Mouse (Mus musculus): ENCODE measurements around the gene Znrf3.
A peak's percentile ranks its signal among the peaks of the same experiment; 100 is the strongest.

The Znrf3 gene

DNA sequence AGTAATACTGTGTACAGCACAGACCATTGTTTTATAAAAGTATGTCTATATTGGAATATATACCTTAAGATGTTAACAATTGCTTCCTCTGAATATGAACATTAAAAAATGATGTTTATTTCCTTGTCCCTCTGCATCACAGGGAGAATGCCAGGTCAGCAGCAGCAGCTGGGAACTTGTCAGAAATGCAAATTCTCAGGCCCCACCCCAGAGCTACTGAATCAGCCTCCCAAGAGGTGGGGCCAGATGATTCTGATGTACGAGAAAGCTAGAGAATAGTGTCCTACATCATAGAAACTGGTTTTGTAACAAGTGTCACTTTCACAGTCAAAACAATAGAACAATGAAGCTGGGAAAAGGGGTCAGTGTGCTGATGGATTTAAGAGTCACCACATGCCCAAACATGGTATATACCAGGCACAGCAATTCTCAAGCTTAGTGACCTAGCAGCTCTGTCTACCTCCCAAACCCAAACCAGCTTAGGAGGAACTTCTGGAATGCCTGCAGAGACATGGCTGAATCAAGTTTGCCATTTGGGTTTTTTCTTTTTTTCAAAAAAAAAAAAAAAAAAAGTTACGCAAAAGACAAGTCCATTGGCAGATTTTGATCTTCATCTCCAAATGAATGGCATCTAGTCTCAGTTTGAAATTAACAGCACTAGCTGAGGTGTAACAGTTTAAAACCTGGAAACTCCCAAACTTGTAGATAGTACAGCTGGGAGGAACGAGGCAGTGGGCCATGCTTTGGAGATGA is 46.2 kb downstream of the Znrf3 start:
- DNase-seq (ENCODE audit: extremely low spot score), result no peak

DNA sequence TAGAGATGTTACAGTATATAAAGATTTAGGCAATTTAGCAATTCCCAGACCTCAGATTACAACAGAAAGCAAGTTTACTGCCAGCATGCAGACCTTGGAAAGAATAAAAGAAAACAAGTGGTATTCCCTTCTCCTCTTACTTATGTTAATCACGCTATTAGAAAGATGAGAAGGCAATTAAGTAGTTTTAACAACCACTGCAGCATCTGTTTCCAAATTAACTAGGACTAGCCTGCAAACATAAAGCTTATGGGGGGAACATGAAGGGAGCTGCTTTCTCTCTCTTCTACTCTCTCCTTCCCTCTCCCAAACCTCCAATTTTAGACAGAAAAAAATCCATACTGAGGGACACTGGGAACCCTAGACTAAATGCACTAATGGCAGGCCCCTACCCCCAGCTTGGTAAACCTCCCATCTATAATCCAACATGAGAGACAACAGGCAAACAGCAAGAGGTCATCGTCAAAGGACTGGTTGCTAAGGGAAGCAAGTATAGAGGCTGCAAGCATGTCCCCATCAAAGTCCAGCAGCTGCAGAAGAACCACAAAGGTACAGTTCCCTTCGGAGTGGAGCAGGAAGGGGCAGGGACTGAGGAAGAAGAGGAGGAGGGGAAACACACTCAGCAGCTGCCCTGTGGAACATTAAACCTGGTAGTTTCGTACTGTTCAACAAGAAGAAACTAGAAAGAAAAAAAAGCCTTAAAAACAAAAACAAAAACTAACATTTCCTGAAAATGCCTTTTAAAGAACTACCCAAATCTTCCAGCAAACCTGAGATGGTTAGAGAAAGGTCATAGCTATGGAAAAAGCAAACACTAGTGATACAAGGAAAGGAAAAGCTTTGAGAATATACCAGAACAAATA is 53.4 kb downstream of the Znrf3 start:
- peak; percentile 57 for DNase-seq (ENCODE audit: extremely low spot score)

DNA sequence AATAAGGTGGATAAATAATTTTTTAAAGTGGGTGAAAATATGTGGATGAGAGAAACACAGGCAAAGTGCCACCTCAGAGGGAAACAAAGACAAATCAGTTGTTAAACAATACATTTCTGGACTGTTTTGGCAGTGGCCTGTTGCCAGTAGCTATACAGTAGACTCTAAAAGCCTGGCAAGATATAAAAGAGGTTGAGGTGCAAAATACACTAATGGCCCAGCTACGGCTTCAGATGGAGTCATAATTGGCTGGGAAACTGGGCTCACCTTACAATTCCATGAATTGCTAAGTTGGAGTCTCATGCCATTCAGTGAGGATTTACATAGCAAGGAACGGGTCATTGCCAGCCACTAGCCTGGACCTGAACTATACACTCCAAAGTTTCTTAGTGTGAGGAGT is 62.0 kb downstream of the Znrf3 start:
- DNase-seq (ENCODE audit: extremely low spot score), result no peak

DNA sequence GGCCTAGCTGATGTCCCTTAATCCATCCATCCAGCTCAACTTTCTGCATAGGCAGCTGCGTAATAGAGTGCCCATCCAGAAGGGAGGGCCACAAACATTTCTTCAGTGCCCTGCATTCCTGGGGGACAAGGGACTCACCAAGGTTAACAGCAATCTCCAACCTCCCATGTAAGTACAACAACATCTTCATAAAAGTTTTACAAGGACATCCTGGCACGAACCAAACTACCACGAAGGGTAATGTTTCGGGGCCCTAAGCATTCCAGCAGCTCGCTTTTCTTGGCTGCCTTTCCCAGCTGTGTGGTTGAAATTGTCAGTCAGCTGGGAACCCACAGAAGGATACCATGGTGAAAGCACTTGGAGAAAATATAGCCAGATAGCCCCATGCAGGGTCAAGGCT is 63.4 kb downstream of the Znrf3 start:
- no peak for DNase-seq (ENCODE audit: extremely low spot score)

DNA sequence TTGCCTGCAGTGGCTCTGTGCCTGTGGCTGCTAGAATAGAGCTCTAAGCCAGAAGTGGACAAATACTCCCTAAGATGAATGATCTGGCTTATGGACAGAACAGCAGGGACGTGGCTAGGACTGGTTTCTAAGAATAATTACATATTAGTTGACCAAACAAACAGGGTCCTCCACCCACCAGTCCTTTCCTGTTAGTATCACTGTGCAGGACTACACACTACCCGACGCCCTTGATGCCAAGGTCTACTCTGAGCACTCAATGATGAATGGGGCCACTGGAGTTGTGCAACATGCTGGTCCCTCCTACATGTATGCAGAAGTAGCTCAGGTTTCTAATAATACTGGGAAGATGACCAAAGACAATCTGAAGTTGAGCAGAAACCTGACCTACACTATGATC is 64.4 kb downstream of the Znrf3 start:
- DNase-seq (ENCODE audit: extremely low spot score), result no peak

DNA sequence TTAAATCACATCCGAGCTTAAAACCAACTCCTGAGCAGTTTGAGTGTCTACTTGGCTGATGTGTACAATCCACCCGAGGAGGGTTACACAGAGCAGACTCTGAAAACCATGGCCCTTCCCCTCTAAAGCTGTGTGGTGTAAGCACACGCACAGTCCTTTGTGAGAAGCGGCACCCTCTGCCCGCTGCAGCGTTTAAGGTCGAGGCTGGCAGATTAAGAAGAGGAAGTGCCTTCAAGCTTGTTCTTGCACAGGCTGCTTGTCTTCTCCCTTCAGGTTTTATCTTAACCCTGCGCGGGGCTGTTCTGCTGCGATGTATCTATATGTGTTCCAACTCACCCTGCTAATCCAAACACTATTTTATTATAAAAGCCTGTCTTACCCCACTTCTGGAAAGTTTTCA is 75.5 kb downstream of the Znrf3 start:
- no peak for DNase-seq (ENCODE audit: extremely low spot score)

DNA sequence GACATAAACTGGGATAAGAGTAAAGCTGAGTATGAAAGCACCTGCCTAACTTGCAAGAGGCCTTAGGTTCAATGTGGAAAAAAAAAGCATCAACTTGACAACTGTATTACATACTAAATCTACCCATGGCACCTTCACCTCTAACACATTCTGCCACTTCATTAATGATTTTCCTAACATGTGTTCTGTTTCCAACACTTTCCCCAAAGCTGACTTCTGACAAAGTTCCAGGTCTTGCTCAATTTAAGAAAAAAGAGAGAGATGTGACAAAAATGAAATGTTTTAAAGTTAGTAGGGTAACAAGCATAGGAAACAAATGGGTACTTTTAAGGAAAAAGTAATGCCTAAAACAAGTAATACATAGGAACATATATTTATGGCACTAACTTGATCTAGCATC is 76.2 kb downstream of the Znrf3 start:
- DNase-seq (ENCODE audit: extremely low spot score), result no peak

DNA sequence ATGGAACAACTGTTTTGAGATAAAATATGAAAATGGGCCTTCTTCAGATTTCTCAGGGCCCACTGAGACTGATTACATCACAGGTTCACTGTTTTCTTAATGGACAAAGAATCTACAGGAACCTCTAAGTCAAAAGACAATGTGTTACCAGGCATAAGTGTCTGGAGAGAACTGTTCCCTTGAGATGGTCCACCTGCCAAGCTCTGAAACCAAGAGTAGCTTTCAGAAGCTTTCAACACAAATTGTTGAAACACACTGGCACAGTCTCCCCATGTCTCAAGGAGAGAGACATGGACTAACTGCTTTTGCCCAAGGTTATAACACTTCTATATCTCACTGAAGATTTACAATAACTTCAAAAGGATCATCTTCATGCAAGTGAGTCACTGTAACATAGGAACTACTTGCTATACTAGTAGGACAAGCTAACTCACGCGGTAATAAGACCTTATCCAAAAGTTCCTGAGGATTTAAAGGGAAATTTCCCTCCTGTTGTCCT is 89.3 kb downstream of the Znrf3 start:
- DNase-seq (ENCODE audit: extremely low spot score), result no peak

DNA sequence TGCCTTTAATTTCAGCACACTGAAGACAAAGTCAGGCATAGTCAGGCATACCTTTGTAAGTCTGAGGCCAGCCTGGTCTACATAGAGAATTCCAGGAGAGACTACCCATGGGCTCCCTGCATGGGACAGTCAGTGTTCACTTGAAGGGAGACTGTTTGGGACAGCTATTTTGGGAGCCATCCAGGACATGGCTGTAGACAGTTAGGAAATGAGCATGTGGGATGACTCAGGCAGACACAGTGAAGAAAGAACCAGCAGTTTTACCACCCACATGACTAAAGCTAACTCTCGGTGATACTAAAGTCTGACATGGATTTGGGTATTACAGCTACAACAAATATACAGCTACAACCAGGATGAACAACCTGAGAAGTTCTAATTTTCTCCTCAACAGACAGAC is 89.9 kb downstream of the Znrf3 start:
- DNase-seq (ENCODE audit: extremely low spot score), result no peak

DNA sequence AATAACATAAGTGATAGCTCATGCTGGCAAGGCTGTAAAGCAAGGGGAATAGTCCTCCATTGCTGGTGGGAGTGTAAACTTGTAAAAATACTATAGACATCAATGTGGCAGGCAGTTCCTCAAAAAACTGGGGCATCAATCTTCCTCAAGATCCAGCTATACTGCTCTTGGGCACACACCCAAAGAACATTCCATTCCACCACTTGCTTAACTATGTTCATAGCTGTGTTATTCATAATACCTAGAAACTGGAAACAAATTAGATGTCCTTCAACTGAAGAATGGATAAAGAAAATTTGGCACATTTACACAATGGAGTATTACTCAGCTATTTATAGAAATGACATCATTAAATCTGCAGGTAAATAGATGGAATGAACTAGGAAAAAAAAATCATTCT is 91.6 kb downstream of the Znrf3 start:
- no peak for DNase-seq (ENCODE audit: extremely low spot score)

DNA sequence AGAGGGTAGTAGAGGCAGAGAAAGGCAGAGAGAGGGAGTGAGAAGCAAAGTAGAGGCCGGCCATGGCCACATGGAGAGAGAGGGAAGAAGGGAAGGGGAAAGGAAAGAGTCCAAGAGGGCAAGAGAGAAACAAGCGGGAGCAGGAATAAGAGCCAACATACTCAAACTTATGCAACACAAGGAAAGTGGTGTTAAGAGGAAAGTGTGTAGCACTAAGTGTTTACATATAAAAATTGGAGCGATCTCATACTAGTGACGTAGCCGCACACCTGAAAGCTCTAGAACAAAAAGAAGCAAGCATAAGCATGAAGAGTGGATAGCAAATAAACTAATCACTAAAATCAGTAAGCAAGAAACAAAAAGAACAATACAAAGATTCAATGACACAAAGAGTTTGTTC is 95.2 kb downstream of the Znrf3 start:
- DNase-seq (ENCODE audit: extremely low spot score), result no peak

DNA sequence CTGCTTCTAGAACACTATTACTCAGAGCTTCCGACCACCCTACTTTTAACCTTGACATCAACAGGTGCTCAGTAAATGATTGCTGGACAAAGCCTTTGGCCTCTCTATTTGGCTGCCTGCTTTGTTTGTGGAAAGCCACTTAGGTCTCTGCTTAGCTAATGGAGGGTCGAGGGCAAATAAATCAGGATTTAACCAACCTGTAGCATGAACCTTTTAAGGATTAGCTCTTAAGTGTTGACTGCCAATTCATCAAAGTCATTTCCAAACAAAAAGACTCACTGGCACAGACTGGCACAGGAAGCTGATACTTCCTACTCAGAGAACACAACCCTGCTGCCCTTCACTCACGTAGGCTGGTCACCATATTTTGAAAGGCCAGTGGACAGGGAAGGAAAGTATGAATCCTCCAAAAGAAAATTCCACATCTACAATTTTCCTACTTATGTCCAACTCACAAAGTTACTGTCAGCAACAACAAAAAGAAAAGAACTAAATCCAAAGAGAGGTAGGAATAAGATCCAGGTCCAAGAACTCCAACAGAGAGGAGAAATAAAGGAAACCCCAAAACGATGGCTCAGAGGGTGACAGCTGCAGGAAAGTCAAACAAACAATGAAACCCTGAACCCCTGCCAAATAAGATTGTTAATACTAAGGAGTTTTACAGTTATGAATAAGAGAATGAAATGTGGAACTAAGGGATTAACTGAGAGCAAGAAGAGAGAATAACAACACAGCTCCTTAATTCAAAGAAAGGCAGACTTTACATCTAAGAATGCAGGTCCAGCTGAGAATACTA is 97.6 kb downstream of the Znrf3 start:
- no peak for DNase-seq (ENCODE audit: extremely low spot score)

DNA sequence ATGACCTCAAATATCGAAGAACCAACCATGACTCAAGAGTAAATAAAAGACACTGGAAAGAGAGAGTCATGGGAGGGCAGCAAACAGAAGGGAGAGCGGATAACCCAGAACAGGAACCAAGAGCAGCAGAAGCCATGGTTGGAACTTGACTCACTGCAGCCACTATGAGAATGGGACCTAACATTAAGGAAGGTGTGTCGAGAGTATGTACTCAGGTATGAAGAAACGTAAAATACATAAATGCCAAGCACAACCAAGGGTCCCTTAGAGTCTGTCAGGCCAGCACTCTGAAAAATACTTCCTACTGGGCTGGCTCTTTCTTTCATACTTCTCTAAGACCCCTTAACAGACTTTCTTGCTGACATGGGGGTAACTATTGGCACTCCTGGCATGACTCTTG is 100.9 kb downstream of the Znrf3 start:
- DNase-seq (ENCODE audit: extremely low spot score), result no peak

DNA sequence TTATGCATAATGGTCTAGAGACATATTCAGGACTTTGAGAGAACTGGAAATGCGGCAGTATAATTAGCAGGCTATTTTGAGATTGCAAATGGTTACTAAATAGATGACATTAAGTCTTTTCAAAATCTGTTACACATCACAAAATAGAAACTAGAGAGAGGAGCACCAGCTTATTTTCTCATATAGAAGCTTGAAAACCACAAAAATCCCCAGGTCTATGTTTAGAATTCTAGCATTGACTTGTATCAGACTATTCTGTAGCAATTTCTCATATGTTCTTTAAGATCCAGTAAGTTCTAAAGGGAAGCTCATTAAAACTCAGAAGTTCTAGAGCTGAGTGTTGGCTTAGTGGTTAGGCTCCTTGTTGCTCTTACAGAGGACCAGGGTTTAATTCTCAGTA is 104.9 kb downstream of the Znrf3 start:
- DNase-seq (ENCODE audit: extremely low spot score), result no peak

DNA sequence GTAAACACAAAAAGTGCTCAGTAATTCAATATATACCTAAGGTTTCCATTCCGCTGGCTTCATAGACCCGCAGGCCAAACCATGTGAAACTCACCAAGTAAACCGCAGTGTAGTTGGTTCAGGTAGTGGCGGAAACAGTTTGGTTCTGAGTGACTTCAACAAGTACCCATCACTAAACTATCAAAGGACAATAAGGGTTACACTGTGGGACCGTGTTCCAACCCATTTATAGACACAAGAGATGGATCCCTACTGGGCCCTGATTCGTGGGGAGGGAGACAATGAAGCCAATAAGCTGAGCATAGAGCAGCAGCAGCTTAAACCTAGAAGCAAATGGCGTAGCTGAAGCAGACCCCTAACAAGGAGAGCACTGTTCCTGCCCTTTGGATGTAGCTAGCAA is 107.8 kb downstream of the Znrf3 start:
- no peak for DNase-seq (ENCODE audit: extremely low spot score)

DNA sequence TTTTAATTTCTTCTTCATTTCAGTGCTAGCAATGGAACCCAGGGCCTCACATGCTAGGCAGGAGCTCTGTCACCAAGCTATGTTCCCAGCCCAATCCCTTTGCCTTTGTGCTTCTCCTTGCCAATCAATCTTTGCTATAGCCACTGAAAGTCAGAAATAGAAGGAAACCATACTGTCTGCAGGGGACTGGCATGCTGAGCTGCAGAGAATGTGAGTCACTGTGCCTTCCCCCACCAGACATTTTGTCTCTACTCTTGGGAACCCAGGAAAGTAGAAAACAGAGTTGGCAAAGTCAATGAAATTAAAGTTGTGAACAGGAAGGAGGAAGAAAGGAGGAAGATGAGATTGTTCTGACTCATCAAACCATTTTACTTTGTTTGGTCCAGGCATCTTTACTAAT is 108.4 kb downstream of the Znrf3 start:
- DNase-seq (ENCODE audit: extremely low spot score), result no peak

DNA sequence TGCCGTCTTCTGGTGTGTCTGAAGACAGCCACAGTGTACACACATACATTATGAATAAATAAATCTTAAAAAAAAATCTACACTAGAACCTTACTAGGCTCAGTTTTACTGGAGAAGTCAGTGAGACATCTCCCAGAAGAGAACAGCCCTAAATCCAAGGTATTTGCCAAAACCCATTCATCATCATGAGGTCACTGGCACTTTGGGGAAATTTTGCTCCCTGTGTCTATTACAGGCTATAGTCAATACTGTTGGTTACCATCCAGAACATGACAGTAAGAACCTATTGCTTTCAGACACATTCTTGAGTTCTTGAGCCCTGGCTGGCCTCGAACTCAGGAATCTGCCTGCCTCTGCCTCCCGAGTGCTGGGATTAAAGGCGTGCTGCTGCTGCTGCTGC is 113.8 kb downstream of the Znrf3 start:
- no peak for DNase-seq (ENCODE audit: extremely low spot score)

DNA sequence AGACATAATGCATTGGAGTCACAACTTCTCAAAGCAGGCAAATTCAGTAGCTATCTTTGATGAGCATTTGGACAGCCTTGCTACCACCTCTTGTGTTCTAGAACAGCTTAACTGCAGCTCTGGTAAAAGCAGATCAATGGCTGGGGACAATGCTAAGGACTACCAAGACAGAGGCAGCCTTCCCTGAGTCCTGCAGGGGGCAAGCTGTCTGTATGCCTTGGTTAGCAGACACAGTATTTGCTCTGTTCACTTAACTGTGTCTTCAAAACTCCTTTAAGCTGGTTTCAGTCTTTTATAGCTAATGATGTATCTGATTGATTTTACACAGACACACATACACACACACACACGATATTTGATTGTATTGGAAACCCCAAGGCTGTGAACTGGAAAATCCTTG is 117.0 kb downstream of the Znrf3 start:
- DNase-seq (ENCODE audit: extremely low spot score), result no peak

DNA sequence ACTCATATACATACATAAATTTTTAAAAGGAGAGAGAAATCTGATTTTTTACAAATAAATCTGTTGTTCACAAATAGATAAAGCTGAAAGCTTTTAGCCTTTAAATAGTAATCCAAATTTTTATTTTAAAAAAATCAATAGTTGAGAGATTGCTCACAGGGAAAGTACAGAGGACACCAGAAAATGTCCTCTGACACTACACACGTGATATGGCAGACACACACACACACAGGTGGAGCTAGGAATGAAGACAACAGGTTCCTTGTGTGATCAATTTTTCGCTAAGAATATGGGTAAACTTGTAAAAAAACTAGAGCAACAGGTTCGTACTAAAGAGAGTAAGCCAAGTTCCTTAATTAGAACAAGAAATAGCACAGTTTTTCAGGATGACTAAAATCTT is 118.4 kb downstream of the Znrf3 start:
- no peak for DNase-seq (ENCODE audit: extremely low spot score)

DNA sequence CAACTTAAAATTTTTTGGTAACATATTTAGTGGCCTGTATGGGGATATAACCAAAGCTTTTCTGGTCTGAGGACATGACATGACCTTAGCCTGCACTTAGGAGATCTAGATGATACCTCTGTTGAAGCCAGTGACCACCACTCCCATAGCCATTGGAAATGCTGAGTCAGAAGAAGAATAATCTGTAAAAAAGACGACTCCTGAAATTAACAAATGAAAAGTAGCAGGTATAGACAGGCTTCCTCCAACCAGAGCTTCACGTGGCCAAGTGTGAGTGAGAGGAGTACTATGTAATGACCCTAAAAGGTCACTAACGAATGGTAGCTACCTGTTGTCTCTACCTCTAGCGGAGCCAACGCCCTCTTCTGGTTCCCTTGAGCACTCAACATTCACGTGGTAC is 119.4 kb downstream of the Znrf3 start:
- no peak for DNase-seq (ENCODE audit: extremely low spot score)

DNA sequence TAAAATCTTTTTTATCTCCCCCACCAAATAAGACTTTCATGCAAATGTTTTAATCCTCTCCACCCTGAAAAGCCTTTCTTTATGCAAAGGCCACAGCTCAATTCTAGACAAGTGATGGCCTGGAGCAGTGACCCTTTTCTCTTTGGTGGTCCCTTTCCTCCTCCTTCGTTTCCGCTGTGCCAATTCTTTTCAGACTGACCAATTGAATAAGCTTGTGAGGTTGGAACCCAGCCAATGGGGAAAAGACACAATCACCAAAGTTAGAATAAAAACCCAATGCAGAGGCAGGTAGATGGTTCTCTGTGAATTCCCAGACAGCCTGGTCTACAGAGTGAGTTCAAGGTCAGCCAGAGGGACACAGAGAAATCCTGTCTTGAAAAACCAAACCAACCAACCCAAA is 120.4 kb downstream of the Znrf3 start:
- no peak for DNase-seq (ENCODE audit: extremely low spot score)

DNA sequence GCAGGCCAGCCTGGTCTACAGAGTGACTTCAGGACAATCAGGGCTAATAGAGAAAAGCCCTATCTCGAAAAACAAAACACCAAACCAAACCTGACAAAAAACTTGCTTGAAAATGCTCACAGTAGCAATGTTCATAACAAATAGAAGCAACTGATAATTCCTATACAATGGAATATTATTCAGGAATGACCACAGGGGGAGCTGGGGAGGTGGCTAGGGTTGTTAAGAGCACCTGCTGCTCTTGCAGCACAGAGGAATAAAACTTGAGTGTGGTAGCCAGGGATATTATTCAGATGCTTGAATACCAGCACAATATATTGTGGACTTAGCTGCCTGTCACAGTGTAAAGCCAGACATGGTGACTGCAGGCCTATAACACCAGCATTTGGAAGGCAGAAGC is 123.0 kb downstream of the Znrf3 start:
- DNase-seq (ENCODE audit: extremely low spot score), result no peak
